Mouse (Mus musculus) cerebellum, postnatal 14 days (tissue): ENCODE measurements around the gene Zfhx3.

ENCODE experiments used
- DNase-seq, 2 experiments: peaks; one replicate each; pipeline ENCODE4 v3.0.0; 2021; ENCODE audit warnings: mixed read lengths in 2 of 2

The Zfhx3 gene

GRCm38 (mm10) chr8:108904288-108904971 is 962.0 kb downstream of the Zfhx3 start:
- no peak for DNase-seq

DNA sequence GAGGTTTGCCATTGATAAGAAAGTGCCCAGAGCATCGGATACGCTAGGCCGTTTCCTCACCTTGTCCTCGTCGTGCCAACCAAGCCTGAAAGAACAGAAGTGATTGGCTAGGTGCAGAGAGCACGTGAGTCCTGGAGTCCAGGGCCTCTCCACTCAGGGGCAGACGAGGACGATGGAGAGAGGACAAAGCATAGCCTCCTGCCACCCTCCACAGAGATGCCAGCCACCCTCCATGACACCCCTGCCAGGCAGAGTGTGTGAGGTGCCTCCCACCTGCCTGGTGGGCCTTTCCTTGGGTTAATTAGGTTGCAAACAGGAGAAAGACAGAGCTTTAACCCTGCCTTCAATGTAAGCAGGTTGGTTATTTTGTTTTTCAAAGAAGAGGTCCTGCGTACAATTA is 965.6 kb downstream of the Zfhx3 start:
- DNase-seq: no peak

- no peak for DNase-seq
Observed at GRCm38 (mm10) chr8:108908540-108908939, 966.1 kb downstream of the Zfhx3 start.

DNA sequence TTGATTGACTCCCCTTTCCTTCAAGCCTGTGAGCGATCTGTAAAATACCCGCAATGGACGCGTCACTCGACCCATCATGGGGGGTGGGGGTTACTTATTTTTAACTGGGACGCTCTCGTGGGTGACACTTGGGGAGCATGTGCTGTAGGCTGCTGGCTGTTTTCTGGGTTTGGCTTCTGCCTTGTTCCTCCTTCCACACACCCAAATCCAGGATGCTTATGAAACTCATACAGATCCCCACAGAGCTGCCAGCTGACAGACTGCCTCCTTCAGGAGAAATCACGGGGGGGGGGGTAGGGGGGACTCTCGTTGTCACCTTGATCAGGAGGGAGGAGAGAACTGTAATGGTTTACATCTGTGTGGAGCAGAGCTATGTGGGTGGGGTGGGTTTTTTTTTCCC is 966.6 kb downstream of the Zfhx3 start:
- no peak for DNase-seq

GRCm38 (mm10) chr8:108909455-108909854 is 967.0 kb downstream of the Zfhx3 start:
- DNase-seq: peak in 1 of 2 experiments; percentile 15

DNA sequence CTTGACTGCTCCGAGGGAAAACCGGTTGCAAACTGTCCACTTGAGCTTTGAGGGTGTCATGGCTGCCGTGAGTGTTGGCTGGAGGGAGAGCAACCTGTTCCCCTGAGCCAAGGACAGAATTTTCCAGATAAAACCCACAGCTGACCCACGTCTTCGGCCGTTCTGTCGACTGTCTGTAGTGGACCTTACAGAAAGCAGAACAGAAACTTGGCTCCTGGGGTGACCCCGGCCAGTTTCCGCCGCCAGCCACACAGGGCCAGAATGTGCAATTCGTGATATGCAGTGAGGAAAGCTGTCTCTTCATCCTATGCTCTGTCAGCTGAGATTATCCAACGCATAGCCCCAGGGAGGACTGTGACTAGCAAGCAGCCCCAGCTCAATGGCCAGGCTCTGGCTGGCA is 968.4 kb downstream of the Zfhx3 start:
- DNase-seq: peak in 1 of 2 experiments; percentile 17

GRCm38 (mm10) chr8:108911511-108911910 is 969.1 kb downstream of the Zfhx3 start:
- peak; percentile 94 to 97 for DNase-seq

GRCm38 (mm10) chr8:108912998-108913397 is 970.6 kb downstream of the Zfhx3 start:
- DNase-seq: no peak

GRCm38 (mm10) chr8:108915425-108915824 is 973.0 kb downstream of the Zfhx3 start:
- no peak for DNase-seq

GRCm38 (mm10) chr8:108915876-108916275 is 973.4 kb downstream of the Zfhx3 start:
- no peak for DNase-seq

GRCm38 (mm10) chr8:108920151-108920550 is 977.7 kb downstream of the Zfhx3 start:
- DNase-seq: no peak

DNA sequence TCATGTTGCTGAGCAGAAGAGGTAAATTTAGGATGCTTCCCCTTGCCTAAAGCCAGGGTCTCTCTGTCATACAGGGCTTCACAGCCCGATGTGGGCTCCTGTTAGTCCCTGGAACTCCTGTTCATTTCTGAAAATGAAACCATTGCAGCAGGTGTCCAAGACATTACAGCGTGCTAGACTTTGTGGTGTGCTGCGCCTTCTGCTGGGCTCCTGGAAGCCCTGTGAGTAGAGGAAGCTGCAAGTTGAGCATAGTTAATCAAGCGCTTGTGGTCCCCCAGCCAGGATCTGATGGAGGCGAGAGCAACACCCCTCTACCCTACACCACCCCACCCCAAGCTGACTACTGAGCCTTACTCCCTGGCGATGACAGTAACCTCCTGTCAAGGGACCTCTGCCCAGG is 980.7 kb downstream of the Zfhx3 start:
- no peak for DNase-seq

DNA sequence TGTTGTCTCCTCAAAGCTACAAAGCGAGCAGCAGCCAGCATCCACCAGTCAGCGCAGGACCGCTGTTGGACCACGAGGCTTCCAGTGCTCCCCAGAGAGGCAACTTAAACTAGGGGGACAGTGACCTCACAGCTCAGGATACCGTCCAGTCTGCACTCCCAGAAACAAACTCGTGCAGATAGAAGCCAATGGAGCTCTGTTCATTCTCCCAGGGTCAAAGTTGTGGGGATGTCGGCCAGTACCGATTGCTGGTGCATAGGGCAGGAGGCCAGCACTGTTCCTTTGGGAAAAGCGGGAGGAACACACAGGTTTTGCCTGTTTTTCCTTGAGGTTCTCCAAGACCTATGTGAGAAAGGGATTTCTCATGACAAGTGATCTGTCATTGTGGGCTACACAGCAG is 982.1 kb downstream of the Zfhx3 start:
- no peak for DNase-seq

- no peak for DNase-seq
Observed at GRCm38 (mm10) chr8:108926106-108926505, 983.7 kb downstream of the Zfhx3 start.

DNA sequence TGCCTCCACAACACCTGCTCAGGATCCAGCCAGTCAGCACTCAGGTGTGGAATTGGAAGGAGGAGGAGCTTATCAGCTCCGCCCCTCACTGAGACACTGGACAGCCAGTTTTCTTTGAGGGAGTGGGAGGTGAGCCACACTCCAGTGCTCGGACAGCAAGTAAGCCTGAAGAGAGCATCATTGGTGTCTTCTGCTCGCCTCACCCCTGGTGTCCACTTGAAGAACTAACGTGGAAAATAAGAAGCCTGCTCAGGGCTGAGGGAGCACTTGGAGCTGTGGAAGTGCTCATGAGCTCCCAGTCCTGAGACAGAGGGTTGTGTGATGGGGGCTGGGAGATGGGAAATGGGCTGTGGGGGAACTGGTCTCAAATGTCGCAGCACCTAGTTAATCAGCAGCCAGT is 988.2 kb downstream of the Zfhx3 start:
- no peak for DNase-seq

DNA sequence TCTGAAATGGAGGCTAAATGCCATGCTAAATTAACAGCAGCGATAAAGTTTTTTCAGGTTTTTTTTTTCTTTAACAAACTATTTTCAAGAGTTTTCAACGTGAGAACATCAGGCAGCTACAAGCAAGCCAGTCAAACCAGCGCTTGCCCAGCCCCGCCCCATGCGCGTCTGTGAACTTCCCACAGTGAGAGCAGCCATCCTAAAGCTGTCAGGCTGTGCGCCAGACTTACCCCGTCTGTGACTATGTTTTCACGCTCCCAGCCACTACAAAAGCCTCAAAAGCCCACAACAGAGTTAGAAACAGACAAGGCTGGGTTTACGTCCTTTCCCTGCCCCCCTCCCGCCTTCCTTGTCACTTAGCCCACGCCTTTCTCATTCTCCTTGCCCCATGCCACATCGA is 989.4 kb downstream of the Zfhx3 start:
- no peak for DNase-seq

- DNase-seq: no peak
Observed at GRCm38 (mm10) chr8:108932729-108933128, 990.3 kb downstream of the Zfhx3 start.

GRCm38 (mm10) chr8:108935834-108936694 is 993.6 kb downstream of the Zfhx3 start:
- no peak for DNase-seq

GRCm38 (mm10) chr8:108936695-108937448 is 994.4 kb downstream of the Zfhx3 start:
- DNase-seq: peak; percentile 20 to 30

GRCm38 (mm10) chr8:108937904-108938455 is 995.5 kb downstream of the Zfhx3 start:
- no peak for DNase-seq

DNA sequence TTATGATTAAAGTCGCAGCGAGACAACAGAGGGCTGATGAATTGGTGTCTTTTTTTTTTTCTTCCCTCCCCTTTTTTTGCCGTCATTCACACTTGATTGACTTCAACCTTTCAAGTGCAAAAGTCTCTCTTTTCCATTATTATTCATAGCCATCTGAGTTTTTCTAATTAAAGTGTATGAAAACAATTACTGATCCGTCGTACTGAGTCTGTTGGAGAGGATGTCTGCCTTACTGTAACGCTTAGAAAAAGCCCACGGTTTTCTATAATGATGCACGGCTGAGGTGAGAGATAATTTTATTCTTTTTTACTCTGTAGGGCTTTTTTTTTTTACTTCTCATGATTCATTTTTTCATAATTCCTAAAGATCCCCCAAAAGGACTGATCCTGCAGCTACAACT is 1000.2 kb downstream of the Zfhx3 start:
- no peak for DNase-seq

- no peak for DNase-seq
Observed at GRCm38 (mm10) chr8:108943132-108943531, 1000.7 kb downstream of the Zfhx3 start.

DNA sequence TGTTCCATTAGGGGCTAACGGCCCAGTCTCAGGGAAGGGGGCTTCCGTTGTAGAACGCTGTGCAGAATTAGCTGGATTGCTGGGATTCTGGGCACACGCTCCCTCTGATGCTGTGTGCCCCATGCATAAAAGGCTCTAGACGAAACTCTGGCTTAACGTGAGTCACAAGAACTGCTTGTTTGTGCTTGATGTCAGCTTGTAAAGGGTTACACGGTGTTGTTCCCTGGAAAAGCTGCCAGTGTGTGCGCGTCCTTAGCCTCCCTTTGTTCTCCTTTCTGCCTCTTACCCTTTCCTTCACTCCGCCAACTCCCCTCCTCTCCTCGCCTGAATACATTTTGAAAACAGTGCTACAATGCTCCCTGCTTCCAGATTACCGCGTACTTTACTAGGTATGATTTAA is 1001.9 kb downstream of the Zfhx3 start:
- no peak for DNase-seq
